Mouse (Mus musculus) C2C12 (cell line): ENCODE results near the gene 1700016D06Rik.
"Not testable (repeated sequence)": the region's sequence is repeated elsewhere in the genome, so short reads cannot be mapped to it uniquely, and the experiment has no call there.

Experiments
- CEBPB ChIP-seq: IDR thresholded peaks from one replicate; pipeline ENCODE4 v1.6.1; 2011; ENCODE audit warnings: low read depth, mild to moderate bottlenecking, control low read depth, moderate library complexity
- CTCF ChIP-seq: IDR thresholded peaks from one replicate; pipeline ENCODE4 v1.5.1; 2011; ENCODE audit not compliant: control insufficient read depth, insufficient read depth, insufficient read length
- MAX ChIP-seq: IDR thresholded peaks from one replicate; pipeline ENCODE4 v1.6.1; 2011; ENCODE audit warnings: mild to moderate bottlenecking, control low read depth
- MYOD1 ChIP-seq: IDR thresholded peaks from one replicate; pipeline ENCODE4 v1.6.1; 2011; ENCODE audit warnings: low read depth; ENCODE audit not compliant: control insufficient read depth, insufficient read length
- USF1 ChIP-seq: IDR thresholded peaks from one replicate; pipeline ENCODE4 v1.6.1; 2011; ENCODE audit warnings: low read depth, mild to moderate bottlenecking, control low read depth, moderate library complexity

- not testable (repeated sequence) for TF ChIP-seq CTCF, MYOD1, USF1, MAX, CEBPB
These were observed 34.7 kb downstream of the 1700016D06Rik start for GRCm38 (mm10) chr8:11666023-11666716.
